Mouse (Mus musculus) thymus, adult 2 months (tissue): ENCODE measurements around the gene Homer3.

ENCODE experiments used
- CTCF ChIP-seq: fragments of 200-500 bp; IDR thresholded peaks from 2 replicates; pipeline ENCODE4 v1.5.1; 2012; ENCODE audit warnings: mild to moderate bottlenecking, control low read depth, low read length, moderate library complexity, borderline replicate concordance; ENCODE audit not compliant: control insufficient read depth, poor library complexity, insufficient read depth; ENCODE audit errors: extremely low read depth
- POLR2A ChIP-seq: fragments of 200-500 bp; IDR thresholded peaks from 2 replicates; pipeline ENCODE4 v1.6.1; 2012; ENCODE audit warnings: mild to moderate bottlenecking, low read length, control low read depth, moderate library complexity; ENCODE audit not compliant: control insufficient read depth, poor library complexity, insufficient read depth; ENCODE audit errors: extremely low read depth

GRCm38 (mm10) chr8:70234080-70234780 lies 48.4 kb upstream of the Homer3 start, which contains the start of the genes Sugp2 and Armc6:
- TF ChIP-seq CTCF (no peak; the same call in 1 of the 2 replicates), POLR2A (peak; percentile 84)
